Mouse (Mus musculus): ENCODE results near the gene Nudt15.

The Nudt15 gene

DNA sequence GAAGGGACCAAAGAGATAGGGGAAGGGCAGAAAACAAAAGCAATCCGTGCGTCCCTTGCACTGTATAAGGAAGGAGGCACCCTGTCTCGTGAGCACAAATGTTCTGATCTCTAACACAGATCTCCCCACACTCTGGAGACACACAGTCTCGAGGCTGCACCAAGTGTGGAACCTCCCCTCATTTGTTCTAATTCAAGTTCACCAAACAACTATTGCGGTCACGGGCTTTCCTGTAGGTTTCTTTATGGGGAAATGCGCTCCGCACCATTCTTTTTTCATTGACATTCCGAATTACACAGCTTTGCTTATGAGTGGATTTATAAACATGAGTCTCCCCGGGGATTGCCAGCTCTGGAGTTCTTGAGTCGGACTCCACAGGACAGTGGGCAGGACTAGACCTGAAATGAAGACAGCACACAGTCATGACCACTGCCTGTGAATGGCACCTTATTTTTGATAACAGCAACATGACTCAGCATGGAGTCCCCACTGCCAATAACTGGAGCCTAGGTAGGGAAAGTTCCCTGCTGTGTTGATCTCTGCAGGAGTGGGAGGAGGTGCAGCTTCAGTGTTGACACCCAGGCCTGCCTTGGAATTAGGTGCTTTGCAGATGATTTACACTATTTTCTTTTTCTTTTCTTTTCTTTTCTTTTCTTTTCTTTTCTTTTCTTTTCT lies 40.2 kb downstream of the Nudt15 start:
- DNase-seq (ENCODE audit: low spot score): peak; percentile 33

DNA sequence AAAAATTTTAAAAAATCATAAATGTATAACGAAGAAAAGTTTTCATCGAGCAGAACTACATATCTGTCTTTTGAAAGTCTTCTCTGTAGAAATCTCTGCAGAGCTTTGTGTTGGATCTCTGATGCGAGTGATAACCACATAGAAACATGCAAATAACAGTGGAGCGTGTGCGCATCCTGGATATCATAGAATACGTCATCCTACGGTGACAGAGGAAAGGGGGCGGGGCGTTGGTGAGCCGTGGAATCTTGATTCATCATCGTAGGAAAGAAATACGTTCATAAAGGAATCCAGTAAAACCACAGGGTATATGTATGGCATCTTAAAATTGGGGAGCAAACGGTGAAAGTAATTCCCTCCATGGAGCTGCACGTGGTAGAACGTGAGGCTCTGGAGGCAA lies 40.8 kb downstream of the Nudt15 start:
- no peak for DNase-seq (ENCODE audit: low spot score)

DNA sequence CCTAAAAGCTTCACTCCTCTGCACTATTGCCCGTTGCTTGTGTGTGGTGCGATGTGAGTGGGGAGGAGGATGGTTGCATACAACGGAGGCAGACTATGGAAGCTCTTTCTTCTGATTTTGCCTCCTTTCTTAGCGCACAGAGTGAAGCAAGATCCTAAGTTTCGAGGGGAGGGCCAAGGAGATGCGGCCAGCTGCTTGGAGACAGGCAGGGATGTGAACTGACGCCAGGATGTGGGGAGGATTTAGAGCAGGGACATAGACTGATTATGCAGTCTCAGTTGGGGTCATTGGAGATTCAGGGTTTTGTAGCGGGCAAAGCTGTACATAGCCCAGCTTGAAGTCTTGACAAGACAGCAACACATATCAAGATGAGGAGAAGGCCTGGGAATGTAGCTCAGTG lies 41.8 kb downstream of the Nudt15 start:
- no peak for DNase-seq (ENCODE audit: low spot score)

DNA sequence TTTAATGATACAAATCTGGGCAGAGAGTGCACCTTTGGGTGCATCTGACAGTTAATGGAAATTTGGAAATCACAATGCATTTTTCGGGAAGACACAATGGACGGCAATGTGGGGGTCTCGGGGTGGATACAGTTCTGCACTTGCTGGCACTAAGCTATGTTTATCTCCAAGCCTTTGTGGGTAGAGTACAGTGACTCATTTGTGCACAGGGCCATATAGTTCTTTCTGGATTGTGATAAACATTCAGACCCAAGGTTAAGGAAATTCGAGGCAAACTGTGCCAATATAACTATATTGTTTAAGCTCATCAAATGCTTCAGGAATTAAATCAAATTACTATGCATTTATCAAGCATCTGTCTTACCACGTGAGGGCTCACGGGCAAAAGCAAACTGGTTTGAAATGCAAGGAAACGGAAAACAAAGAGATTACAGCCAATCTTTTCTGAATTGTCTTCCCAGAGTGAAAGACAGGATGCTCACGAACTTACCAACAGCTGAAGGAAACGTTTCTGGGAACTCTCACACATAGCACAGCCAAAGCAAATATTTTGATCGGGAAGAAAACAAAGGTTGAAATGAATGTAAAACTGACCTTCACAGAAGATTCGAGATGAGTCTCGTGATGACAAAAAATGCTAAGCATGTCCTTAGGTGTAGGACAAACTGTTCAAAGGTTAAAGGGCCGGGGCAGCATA lies 44.7 kb downstream of the Nudt15 start:
- DNase-seq (ENCODE audit: low spot score): no peak

DNA sequence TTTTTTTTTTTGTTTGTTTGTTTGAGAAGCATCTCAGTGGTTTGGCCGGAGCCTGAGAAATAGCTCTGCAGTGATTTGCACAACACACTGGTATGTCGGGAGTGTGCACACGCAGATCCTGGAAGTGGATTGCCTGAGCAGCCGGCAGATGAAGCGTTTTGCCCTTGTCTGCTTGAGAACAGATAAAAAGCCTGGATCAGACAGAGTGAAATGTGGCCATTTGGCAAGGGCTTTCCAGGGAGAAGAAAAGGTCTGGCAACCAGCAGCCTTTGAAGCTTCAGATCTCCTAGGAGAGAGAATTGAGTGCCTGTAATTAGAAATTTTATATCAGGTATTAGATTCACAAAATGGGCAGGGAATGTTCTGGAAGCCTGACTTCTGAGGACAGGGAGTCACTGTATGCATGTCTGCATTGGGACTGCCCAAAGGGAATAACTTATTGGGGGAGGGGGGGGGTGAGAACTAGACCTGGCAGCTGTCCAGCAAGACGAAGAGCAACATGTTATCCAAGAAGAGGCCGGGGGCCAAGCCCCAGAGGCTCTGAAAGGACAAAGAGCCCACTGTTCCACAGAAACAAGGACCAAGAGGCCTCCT lies 45.4 kb downstream of the Nudt15 start:
- DNase-seq (ENCODE audit: low spot score): peak; percentile 38

DNA sequence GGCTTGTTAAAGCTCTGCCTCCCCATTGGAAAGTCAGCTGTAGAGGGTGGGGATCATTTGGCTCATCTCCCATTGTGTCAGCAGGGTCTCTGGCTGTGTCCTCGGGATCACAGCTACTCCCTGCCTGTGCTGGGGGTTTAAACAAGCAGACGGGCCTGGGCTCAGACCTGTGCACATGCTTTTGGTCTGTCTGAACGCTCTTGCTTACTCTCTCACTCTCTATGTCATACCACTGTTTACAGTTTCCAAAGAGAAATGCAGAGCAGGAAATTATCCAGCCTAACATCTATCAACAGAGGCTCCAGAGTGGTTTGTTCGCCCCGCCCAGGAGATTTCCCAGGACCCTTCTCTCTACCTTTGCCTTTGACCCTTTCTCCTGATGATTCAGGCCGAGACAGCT lies 46.3 kb downstream of the Nudt15 start:
- DNase-seq (ENCODE audit: low spot score): peak; percentile 32

DNA sequence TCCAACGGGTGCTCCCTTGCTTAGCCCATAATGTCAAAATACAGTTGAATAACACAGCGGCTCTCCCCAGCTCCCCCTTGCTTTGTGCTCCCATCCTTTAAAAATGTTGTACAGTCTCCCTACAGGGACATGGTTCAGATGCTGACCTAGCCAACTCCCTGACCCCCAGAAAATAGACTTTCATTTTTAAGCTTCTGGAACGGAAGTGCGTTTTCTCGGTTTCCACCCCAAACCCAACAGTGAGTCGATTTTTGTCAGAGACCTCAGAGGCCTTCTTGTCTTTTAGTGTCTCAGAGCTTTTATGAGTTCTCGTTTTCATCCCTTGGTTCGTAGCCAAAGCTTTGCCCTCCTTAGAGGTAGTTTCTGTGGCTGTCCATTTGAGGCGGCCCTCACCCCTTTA lies 46.8 kb downstream of the Nudt15 start:
- DNase-seq (ENCODE audit: low spot score): no peak

DNA sequence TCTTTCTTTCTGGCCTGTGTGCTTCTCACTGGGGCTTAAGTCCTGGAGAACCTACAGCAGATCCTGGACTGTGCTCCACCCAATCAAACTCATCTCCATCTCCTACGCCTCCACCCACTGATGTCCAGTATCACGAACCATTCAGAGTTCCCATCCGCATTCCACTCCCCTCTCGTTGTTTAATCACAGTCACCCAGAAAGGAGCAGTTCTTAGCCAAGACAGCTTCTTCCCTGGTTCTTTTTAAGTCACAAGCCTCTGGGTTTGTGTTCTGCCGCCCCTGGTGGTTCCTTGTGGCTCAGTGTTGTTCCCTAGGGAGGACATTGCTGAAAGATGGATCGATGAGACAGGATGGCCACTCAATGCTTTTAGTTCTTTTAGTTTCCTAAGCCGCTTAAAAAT lies 52.3 kb downstream of the Nudt15 start:
- DNase-seq (ENCODE audit: low spot score): no peak

DNA sequence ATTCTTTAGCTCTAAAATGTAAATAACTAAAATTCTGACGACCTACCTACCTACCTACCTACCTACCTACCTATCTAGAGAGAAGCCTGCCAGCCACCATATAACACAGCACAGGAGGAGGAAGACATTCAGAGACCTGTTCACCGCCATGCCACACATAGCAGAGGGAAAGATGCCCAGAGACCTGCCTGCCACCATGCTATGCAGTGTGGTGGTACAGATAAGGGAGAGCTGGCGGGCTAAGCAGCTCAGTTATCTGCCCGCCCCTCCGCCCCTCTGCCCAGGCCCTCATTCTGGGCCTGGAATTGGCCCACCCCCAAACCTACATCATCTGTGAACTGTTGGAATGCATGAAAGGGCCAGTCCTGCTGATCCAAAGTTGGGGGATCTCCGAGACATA lies 53.9 kb downstream of the Nudt15 start:
- DNase-seq (ENCODE audit: low spot score): no peak

DNA sequence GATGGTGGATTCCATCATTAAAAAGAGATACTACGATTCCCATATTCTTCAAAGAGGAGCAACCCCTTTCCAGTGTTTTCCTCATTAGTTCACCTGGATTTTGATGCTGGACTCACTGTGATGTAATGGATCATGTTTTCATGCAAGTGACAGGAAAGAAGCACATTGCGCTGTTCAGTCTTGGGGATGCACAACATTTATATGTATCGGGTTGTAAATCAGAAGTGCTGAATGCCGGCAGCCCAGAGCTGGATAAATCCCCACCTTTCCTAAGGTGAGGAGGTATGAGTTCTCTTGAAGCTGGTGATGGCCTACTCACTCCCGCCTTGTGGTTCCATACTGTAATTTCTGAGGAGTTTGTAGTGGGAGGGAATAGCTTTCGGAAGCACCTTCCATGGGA lies 54.7 kb downstream of the Nudt15 start:
- DNase-seq (ENCODE audit: low spot score): no peak

DNA sequence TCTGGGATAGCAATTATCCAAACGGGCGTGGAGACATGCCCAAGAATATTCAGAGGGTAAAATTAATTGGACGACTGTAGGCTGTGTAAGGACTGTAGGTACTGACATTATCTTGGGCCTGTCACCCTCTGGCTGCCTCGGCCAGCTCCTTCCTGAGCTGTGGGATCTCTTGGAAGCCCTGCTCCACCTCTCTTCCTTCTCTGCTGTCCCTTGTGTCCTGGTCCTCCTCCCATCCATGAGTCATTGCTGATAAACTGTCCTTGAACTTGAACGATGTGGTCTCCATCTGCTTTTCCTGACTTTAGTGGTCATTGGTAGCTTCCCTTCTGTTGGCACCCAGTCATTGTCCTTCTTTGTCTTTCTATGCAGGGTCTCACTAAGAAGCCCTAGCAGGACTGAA lies 61.4 kb downstream of the Nudt15 start:
- no peak for DNase-seq (ENCODE audit: low spot score)

DNA sequence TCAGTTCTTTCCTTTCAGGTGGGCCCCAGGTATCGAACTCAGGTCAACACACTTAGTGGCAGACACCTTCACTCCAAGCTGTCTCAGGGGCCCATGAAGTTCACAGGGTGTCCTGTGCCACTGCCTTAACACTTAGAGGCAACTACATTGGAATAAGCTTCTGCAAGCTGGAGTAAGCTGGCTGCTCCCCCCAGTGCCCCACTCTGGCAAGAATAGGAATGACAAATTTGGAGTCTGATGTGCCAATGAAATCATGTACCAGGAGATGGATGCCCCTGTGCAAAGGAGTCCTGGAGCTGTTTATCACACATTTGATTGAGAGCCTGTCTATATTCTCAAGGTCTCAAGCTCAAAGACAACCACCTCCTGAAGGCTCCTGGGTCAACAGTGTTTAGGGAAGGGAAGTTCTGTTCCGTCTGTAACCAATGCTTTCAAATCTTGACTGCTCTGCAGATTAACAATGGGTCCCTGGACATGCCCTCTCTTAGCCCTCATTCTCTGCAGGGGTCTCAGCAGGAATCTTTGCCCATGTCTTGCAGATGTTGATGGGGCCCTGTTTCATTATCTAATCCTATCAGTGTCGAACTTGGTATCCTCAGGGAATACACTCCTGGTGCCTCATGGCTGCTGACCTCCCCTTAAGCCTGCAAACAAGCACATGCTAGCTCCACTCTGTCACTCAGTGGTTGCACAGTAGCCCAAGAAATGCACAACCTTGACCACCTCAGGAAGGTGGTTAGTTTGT lies 63.5 kb downstream of the Nudt15 start:
- no peak for DNase-seq (ENCODE audit: low spot score)

DNA sequence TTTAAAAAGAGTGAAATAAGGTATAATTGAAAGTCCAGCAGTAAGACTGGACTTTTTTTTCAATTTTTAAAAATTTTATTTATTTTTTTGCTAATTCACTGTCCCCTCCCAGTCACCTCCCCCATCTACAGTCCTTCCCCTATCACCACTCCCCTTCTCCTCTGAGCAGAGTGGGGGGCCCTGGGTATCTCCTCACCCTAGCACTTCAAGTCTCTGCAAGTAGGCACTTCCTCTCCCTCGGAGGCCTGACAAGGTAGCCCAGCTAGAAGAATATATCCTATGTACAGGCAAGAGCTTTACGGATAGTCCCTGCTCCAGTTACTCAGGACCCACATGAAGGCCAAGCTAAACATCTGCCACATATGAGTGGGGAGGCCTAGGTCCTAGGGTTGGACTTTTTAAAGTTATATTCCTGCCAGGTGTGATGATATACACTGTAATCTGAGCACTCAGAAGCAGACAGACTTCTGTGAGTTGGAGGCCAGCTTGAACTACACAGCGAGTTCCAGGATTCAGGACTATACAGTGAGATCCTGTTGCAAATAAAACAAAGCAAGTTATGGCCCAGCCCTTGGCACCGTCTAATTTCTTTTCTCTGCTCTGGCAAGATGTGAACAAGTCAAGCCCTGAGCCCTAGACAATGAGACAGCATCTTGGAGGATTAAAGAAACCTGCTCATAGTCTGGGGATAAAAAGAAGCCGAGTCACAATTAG lies 64.4 kb downstream of the Nudt15 start:
- DNase-seq (ENCODE audit: low spot score): no peak

DNA sequence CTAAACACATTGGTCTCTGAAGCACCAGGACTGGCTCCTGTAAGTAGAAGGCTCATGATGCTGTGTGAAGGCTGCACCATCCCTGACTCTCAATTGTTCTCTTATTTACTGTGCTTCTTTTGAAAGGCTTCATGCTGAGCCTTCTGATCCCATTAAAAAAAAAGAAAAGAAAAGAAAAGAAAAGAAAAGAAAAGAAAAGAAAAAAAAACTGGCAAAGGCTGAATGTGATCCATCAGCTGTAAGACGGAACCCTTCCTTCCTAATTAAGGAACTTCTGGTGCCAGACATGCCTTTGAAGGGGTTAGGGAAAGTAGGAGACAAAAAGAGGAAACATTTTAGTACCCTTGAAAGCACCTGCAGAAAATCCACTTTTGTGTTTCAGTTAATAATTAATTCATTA lies 68.3 kb downstream of the Nudt15 start:
- DNase-seq (ENCODE audit: low spot score): no peak

DNA sequence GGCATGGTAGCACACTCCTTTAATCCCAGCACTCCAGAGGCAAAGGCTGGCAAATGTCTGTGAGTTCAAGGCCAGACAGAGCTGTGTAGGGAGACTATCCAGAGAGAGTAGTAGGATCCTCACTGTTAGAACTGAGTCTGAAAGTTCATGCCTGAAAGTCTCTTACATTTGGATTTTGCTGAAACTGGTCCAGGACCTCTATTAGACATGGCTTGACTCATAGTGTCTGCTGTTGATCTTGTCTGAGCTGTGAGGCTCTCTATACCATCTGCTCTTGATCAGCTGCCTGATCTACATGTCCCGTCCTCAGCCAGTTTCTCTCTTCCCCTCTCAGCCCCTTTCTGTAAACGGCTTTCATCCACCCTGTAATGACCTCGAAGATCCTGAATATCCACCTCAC lies 69.7 kb downstream of the Nudt15 start:
- DNase-seq (ENCODE audit: low spot score): no peak

DNA sequence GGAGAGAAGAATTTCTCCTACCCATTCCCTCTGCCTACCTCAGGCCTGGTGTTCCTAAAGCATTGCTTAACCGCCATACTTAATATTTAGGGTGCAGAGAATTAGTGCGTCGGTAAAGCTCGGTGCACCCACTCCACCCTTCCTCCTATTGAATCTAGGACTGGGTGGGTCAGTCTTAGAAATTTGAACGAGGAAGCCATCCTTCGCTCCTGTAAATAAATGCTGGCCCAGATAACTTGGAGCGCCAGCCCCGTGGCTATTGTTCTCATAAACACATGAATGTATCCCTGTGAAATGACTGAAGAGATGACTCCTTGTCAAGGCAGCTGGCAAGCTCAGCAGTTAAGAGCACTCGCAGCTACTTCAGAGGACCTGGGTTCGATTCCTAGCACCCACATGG lies 71.0 kb downstream of the Nudt15 start:
- DNase-seq (ENCODE audit: low spot score): no peak

DNA sequence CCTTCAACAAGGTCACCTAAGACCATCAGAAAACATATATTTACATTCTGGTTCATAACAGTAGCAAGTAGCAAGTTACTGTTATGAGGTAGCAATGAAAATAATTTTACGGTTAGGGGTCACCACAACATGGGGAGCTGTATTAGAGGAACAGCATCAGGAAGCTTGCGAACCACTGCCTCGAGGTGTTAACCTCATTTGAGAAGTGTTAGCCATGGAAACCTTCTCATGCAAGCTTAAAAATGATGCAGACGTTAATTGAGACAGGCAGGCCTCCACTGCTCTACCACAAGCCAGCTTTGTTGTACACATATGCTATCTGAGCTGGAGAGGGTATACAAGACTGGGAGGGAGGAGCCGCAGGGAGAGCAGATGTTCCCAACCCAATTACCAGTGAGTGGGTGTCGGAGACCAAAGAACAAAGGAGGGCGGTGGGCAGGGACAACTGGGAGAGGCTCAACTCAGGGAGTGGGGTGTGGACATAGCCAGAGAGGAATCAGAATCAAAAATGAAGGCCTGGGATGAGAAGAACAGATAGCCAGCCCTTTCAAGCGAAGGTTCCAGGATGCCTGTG lies 71.6 kb downstream of the Nudt15 start:
- DNase-seq (ENCODE audit: low spot score): no peak

DNA sequence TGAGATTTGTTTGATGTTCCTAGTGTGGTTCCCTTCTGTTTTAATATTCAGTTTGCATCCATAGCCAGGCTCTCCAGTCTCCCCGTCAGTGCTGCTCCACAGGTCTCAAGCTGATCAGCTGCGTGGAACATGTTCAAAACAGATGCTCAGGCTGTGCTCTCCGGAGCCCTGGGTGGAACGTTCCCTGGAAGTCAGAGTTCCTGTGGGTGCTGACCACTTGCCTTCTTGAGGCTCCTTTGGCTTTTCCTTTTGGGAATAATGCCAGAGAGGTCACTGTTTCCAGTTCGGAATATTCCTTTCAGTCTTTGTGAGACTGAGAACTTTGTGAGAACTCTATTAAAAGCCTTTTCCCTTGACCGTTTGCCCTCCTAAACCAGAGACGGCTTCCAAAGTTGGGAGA lies 72.5 kb downstream of the Nudt15 start:
- no peak for DNase-seq (ENCODE audit: low spot score)

DNA sequence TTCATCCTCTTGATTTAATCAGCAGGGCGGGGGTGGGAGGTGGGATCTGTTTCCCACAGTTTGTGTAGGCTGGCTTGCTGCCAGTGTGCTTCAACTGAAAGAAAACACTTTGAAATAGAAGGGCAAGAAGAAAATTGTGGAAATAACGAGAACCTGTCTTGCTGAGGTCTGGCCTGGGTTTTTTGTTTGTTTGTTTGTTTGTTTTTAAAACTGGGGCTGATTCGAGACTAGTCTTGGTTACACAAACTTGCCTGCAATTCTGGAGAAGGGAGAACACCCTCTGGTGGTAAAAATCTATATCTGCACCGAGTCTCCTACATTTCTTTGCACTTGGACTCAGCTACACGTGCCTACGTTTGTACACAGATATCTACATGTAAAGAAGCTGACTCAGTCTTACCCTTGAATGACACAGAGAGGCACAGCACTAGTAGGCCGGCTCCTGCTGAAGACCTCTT lies 73.4 kb downstream of the Nudt15 start:
- peak; percentile 34 for DNase-seq (ENCODE audit: low spot score)

DNA sequence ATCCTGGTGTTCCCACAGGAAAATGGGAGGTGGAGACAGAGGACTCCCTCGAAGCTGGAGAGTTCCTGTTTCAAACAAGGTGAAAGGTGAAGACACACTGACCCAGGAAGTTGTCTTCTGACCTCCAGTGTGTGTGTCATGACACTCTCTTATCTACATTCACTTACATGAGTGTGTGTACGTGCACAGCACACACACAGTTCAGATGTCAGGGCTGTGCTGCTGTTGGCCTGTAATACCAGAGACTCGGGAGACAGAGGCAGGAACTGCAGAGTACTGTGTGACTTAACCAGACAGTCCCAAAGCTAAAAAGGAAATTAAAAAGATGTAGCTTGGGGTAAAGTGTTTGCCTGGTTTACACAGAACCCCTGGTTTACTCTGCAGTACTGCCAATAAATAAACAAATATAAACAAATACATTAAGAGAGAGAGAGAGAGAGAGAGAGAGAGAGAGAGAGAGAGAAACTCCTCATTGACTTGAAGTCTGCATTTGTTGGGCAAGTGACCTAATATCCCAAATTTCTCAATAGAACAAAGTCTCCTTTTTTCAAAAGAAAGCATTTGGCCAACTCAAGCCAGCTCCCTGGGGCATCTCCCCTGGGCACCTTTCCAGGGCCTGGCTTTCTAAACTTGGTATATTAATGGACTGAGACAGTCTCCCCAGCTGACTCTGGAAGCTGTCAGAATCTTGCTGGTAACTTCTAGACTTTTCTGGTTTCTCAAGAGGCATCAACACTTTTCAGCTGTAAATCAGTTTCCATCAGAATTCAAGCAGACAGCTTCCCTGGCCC lies 74.2 kb downstream of the Nudt15 start:
- peak; percentile 57 for DNase-seq (ENCODE audit: low spot score)

DNA sequence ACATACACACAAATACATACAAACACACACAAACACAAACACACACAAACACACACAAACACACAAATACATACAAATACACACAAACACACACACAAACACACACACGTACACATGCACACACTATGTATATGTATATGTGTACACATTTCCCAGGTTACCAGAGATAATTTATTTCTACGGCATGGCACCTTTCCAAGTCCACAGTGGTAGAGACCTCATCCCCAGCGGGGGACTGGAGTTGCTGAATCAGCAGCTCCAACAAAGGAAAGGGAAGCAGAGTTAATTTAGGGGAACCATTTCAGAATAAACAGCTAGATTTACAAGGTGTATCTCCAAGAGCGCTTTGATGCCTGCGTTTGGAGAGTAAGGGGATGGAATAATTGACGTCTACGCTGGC lies 75.8 kb downstream of the Nudt15 start:
- DNase-seq (ENCODE audit: low spot score): no peak

All from urinary bladder, postnatal 14 days (tissue).